Mouse (Mus musculus) mouse embryonic stem cell (cell line): ENCODE results near the gene Rbm18.

Experiments
- in situ Hi-C, 2 experiments: fragments of 300-500 bp; cut with MboI; formaldehyde crosslinking; loops; 1 replicate in 1 of 2; 3 replicates in 1 of 2; pipeline ENCODE4 v1.14.3; 2019 to 2020; ENCODE audit warnings: low sequenced_read_pairs in 2 of 2, low pct_unique_long_range_greater_than_20kb in 1 of 2, mixed read lengths in 1 of 2; ENCODE audit not compliant: unreplicated experiment in 1 of 2

The Rbm18 gene

DNA sequence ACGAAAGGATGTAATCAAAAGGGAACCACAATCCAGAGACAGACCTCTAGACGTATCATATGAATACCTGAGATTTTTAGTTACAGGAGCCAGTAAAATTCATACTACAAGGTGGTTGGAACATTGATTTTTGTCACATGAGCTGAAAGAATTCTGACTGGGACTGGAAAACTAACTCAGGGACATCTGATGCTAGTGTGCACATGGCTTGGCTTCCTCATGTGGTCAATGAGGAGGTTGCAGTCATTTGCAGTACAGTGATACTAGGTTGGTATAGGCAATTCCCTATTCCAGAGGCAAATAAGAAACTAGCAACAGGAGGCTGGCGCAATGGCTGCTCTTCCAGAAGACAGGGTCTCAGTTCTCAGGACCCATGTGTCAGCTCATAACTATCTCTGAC is 23.9 kb downstream of the Rbm18 start:
- in situ Hi-C loops = no loop called here

DNA sequence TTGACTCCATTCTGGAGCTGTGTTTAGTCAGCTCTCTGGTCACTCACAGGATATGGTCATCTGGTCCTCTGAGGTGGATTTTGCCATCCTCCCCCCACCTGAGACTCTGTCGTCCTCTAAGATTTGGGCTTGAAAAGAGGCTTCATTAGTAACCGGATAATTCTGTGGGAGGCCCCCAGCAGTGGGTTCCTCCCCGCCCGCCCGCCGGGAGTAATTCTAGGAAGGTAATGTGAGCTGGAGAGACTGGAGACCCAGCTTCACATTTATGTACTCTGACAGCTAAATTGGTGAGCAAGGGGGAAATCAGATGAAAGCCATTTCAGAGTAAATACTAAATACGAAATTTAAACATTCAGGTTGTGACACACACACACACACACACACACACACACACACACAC is 28.0 kb downstream of the Rbm18 start:
- in situ Hi-C loops = no loop called here

DNA sequence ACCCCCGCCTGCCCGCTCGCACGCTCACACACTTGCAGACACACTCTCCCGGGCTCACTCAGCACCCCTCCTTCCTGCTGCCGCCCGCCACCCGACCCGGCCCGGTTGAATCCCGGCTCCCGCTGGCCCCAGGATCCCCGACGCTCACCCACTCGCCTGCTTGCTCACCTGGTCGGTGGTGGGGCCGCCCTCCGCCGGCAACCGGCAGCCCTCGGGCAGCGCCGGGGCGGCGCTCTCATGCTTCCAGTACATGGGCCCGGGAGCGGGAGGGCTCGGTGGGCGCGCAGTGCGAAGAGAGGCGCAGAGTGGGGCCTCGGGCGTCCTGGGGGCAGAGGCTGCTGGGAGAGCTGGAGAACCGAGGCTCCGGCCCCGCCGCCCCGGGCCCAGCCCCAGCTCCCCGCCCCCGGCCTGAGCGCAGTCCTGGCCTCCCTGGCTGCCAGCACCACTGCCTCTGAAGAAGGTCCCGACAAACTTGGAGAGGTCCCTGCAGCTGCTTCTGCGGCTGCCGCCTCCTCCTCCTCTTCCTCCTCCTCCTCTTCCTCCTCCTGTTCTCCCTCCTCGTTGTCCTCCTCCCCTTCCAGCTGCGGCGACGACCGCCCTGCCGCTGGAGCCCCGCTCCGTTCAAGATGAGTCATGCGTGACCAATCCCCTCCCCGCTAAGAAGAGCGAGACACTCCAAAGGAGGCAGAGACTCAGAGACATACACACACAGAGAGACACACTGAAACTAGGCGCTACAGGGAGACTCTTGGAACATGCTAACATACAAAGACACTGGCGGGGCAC is 31.4 kb downstream of the Rbm18 start, which contains the start of gene Lhx6:
Lhx6 (minus strand) TSS at position 453 of the 786 bp plus-strand sequence.
- in situ Hi-C loops = no loop called here

DNA sequence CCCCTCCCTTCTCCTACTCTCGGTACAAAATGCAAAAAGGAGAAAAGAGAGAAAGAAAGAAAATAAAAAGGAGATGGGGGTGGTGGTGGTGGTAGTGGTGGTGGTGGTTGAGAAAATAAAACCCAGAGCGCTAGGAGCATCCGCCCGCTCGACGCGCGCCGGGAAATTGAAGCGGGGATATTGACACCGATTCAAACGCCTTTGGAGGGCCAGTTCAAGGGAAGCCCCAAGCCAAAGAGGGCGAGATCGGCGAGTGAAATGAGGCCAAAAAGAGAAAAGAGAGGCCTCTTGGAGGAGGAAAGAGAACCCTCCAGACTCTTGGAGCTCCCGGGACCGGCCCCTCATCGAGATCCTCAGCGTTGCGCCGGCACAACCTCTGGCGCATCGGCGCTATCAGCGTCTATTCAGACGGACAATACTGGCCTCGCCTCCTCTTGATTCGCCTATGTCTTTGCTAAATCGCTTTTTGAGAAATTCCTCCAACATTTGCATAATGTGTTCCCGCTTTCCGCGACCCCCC is 32.1 kb downstream of the Rbm18 start:
- in situ Hi-C loops = no loop called here

DNA sequence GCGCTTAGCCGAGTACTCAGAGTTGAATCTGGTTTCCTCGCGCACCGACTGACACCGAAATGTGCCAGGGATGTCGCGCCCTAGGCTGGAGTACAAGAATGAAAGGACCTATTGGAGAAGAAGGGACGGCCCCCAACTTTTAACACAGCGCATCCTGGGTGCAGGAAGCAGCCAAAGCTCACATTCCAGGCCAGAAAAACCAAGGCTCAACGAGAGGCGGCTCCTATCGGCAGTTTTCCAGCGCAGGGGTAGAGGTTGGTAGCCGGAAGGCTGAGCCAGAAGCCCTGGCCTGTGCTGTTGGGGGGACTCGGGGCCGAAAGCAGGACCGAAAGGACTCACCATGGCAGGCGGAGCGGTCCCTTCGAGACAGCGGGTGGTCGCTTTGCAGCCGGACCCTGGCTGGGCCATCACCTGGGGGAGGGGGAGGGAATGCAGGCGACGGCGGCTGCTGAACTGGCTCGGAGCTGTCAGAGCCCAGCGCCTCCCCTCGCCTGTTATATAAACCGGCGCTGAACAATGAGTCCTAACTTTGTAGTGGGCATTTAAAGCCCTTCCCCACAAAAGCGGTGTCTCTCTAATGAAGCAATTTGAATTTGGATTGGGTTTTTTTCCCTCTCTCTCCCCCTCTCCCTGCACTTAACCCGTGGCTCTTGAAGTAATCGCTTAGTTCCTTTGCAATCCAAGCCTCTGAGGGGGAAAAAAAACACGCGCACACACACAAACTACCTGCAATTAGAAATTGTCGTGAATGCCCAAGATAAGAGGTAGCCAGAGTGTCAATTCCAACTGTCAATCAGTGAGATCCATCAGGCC is 32.8 kb downstream of the Rbm18 start:
- in situ Hi-C loops = no loop called here

DNA sequence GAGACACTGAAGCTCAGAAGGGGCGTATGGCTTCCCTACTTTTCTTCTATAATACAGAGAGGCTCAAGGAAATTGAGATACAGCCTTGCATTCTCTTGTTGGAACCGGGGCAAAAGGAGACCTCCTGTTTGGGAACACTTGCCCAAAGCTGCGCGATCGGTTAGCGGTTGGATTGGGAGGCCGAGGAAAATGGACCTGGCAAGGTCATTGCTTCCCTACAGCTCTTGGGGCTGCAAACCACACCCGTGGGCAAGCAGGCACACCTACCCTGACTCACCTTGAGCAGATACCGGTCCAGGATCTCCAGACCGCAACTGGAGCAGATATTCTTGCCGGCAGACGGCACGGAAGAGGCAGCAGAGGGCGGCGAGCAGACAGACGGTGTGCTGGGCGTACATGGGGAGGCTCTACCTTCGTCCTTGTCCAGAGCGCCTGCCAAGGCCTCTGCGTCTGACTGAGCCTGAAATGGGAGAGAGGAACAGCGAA is 33.5 kb downstream of the Rbm18 start:
- in situ Hi-C loops = no loop called here

DNA sequence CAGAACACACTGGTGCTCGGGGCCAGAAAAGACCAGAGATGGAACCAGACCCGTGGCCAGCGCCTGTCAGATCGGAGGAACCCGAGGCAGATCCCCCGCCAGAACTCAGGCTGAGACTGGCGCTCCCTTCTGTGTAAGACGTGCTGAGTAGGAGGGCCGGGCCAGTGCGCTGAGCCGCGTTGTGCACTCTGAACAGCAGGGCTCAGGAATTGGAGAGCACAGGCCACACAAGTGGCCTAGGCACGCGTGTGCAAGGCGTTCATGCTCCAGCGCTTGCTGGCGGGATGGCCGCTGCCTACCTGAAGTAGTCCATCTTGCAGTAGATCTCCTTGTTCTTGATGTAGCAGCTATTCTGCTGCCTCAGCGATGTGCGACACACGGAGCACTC is 34.0 kb downstream of the Rbm18 start:
- in situ Hi-C loops = no loop called here

DNA sequence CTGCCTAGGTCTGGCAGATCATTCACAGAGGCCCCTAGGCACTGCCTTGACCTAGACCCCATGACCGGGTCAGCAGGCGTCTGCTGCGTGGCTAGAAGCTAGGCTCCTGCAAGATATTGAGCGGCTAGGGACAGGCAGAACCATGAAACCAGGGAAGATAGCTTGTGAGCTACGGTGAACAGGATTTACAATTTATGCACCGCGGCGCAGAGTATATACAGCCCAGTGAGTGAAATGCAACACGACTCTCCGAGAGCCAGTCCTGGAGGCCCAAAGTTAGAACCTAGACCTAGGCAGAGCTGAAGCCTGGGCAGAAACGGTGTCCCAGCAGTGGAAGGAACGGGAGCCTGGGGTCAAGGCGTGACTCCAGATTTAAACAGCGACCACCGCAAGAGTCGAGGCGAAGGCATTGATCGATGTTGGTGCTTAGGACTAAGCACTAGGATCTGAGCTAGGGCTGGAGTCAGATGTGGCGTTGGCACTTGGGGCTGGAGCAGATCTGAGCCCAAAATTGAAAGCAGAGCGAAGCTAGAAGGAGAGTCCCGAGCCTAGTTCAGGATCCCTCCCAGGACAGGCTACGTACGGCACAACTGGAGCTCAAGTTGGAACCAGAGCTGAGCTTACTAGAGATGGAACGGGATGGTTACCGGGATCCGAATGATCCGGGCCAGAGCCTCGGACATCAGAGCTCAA is 34.6 kb downstream of the Rbm18 start:
- in situ Hi-C loops = no loop called here

DNA sequence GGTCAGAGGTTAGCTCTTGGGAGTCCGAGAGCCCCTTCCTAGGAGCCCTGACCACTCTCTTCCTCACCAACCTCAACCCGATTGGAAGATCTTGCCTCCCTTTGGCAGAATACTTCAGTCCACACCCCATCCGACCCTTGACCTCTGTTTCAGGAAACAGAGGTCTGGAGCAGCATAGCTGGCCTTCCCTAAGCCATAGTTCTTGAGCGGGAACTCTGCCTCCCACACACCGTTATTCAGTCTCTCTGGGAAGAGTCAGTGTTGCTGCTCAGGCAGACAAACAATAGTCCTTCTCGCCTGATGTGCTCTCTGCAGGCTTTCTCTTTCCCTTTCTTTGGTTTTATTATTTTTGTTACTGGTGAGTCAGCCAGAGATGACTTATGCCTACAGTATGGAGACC is 36.8 kb downstream of the Rbm18 start:
- in situ Hi-C loops = no loop called here

DNA sequence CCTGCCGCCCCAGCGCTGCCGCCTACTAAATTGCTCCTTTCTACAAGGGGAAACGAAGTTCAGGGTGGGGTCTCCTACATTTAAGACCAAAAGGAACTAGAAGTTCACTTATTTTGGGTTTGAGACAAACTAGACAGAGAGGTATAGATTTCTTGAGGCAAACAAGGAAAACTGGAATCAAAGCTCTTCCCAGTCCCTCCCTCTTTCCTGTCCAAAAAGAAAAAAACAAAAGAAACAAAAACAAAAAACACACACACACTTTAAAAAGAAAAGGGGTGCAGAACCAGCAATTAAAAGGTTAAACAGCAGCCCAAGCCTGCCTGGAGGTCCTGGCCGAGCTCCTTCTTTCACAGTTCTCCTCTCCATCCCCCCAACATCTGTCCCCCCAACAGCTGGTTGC is 38.6 kb downstream of the Rbm18 start:
- in situ Hi-C loops = no loop called here

DNA sequence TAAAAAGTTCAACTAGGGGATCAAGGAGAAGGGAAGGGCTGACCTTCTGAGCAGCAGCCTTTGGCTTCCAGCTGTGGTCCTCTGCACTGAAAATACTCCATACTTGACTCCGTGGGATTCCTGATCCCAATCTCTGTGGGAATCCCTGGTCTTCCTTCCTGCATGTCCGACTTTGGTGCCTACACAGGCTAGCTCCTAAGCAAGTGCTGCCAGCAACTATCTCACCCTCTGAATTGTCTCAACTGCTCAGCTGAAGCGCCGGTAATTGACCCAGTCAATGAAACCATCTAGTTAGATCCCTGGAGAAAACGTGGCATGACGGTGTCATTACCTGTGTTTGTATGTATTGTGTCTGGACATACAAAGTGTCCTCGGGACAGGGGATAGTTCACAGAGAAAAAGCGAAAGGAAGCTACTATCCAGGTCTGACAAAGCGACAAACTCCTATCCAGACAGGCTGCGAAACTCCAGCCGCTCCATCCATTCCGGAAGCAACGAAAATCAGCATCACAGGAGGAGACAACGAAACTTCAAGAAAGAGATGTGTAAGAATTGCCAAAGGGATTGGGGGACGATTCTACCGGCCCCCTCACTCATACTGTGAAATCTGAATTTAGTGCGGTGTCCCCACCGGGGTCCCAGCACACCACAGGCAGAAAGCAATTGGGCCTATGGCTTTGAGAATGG is 39.3 kb downstream of the Rbm18 start:
- in situ Hi-C loops = no loop called here

DNA sequence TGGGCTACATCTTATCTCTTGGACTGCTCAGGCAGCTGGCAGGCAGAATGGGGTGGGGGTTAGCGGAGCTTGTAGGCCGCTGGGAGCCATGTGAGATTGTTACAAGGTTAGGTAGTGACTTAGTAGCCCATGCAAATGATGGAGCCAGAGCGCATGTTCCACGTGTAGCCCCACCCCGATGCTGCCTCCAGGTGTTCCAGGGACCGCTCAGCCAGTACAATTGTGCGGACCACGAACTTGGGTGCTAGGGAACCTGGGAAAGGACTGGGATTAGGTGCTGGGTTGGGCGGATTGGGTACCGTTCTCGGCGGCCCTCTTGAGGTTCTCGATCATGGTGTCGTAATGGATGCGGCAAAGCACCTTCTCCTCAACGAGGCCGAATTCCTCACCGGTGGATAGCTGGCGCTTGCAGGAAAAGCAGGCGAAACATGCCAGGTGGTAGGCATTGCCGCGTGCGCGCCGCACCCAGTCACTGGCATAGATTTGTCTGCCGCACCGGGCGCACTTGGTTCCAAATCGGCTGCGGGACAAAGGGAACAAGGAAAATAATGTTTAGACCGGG is 42.6 kb downstream of the Rbm18 start:
- in situ Hi-C loops = no loop called here

DNA sequence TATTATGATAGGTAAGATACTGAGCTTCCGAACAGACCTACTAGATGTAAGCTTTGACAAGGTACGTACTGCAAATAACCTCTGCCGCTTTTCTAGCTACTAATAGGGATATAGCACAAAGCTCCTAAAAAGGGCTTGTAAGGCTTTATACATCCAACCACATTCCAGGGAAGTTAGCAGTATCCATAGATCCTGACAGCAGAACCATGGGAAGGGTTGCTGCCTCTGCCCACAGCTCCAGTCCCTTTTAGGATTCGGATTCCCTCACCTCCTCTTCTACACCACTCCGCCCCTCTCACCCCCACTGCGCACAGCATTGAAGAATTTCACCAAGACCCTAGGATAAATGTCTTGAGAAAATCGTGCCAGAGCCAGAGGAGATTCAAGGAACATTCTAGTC is 43.3 kb downstream of the Rbm18 start:
- in situ Hi-C loops = no loop called here

DNA sequence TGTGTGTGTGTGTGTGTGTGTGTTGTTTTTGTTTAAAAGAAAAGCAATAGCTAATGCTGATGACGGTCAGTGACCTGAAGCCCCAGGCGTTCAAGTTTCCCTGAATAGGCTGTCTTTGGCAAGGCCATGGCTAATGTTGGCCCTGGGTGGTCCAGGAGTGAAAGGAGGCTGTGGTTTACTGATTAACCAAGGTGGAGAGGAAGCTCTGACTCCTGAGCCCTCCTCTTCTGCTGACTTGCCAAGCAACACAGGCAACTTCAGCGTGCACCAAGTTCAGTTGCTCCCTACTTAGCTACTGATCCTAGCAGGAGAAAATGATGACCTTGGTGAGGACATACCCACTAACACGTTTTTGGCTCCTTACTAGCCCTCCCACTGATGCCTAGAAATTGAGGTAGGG is 43.8 kb downstream of the Rbm18 start:
- in situ Hi-C loops = no loop called here

DNA sequence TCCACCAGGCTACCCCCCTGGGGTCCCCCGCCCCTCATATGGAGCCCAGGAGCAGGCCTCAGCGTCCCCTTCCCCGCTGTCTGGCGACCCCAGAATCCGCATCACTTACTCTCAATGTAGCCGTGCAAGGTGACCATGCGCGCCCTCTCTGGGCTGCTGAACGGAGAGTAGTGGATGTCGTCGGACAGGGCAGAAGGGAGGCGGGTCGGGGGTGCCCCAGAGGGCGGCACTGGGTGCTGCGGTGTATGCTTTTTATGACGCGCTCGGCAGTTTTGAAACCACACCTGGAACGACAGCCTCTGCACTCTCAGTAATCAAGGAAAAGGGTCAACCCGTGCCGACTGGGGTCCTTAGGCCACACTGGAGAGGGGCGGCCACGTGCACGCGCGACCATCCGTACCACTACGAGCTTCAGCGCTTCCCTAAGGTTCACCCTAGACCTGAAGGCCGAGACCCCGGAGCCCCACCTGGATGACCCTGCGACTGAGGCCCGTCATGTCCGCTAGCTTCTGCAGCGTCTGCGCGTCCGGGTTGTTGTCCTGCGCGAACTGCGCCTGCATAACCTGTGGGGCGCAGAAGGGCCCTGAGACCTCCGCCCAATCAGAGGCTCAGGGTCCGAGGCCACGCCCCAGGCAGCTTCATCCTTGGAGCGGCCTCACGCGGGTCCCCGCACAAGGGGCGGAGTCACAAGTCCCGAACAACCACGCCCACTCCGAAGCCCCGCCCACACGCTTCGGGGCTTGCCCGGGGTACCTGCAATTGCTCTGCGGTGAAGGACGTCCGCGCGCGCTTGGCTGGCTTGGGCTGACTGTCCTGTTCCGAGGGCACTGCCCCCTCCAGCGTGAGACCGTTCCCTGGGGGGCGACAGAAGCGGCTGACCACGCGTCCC is 45.5 kb downstream of the Rbm18 start:
- in situ Hi-C loops = no loop called here

DNA sequence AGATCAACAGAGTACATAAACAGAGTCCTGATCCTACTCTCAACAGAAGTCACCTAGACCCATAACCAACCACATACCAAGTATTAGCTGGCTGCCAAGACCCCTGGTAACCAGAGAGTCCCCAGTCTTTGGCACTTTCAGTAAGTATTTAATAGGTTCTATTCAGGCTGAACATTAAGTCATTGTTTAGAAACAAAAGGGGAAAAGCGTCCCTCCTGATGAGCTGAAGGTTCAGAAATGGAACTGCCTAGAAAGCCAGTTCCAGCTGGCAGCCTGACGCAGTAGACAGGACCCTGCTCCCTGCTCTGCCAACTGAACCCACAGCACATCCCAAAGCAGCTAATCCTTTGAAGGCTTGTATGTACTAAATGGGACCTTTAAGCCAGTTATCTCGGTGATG is 47.4 kb downstream of the Rbm18 start:
- in situ Hi-C loops = no loop called here

DNA sequence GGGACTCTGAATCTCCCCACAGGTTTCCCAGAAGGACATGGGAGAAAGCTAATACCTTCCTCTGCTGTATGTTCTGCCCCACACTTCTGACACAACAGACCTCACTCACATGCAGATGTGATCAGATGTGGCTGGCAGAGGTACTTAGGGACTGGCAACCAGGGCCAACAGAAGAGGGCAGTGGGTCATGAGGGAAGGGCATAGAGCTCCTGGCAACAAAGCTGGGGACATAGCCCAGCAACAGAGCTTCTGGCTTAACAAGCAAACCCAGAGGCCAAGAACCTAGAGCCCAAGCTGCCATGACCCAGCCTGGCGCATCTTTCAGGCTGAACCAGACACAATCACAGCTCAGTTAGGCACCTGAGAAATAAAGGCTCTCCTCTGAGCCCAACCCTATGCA is 51.5 kb downstream of the Rbm18 start:
- in situ Hi-C loops = no loop called here
